Mouse (Mus musculus): Measurements from ENCODE around the gene Rrad. TPM values are rescaled to one million over a fixed set of nuclear protein-coding genes. Genes with fewer than 3 reads are reported as not detected.
A peak's percentile ranks its signal among the peaks of the same experiment; 100 is the strongest.

The Rrad gene
- polyA plus RNA-seq, 1 experiment from 2014 or later: 0.90 TPM

DNA sequence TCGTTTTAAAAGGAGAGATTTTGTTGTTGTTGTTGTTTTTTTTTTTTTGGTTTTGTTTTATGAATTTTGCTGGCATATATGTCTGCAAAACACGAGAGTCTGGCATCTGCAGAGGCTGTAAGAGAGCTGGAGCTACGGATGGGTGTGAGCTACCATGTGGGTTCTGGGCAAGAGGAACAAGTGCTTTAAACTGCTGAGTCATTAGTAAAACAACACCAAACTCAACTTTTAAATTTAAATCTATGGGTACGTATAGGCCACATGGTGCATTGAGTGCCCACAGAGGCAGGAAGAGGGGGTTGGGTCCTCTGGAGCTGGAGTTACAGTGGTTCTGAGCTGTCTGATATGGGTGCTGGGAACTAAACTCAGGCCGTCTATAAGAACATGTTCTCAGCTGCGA lies 6.9 kb upstream of the Rrad start:
- 90% methylated on average over 6 of the region's 6 CpGs for WGBS
- Histone ChIP-seq H3K27me3 (ENCODE audit: control insufficient read depth, insufficient read depth, low read length) (no peaks in the 10 kb centered on the region), H3K36me3 (ENCODE audit: control insufficient read depth, insufficient read depth, low read length) (no peaks in the 10 kb centered on the region; the same call in 1 of the 2 replicates), H3K4me2 (ENCODE audit: low read depth, low read length, severe bottlenecking) (no peak overlapping the region), H3K4me3 (ENCODE audit: low read depth, low read length) (no peak overlapping the region), H3K9me3 (ENCODE audit: control insufficient read depth, low read length) (no peaks in the 10 kb centered on the region), H3K27ac (ENCODE audit: low read depth, low read length) (no peak overlapping the region), H3K9ac (ENCODE audit: low read length) (no peak overlapping the region), H3K4me1 (replicated peaks; ENCODE audit: control insufficient read depth, insufficient read depth, low read length) (peaks cover 12% of the 10 kb centered on the region; the same call in 1 of the 2 replicates)
- no peak for DNase-seq (ENCODE audit: low spot score)
- no peak for ATAC-seq (replicated peaks; ENCODE audit: low FRiP score)

DNA sequence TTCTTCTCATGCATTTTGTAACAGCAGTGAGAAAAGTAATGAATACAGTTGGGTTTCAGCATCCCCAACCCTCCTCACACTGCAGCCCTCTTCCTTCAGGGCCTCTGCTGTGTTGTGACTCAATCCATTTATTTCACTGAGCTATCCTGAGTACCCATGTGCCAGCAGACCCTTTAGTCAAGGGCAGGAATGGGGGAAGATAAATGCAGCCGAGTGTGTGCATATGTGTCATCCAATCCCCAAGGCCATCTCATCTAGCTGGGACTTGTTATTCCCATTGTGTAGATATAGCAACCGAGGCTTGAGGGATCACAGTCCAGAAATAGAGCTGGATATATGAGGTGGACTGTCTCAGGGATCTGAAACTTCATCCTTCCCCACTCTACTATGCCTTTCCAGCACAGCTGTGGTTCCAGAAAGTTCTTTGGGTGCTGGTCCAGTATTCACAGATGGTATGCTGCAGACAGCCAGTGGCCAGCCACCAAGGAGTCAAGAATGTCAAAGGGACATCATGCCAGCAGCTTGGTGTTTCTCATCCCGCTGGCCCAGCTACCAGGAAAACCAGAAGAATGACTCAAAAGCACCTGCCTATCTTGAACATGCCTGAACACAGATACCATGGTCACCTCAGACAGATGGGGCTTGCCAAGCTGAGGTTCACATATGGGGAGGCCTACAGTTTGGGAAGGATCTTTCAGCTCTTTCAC lies 4.0 kb upstream of the Rrad start:
- peak; percentile 39 for DNase-seq (ENCODE audit: low spot score)
- Histone ChIP-seq H3K9me3 (ENCODE audit: control insufficient read depth, low read length) (no peaks in the 10 kb centered on the region), H3K36me3 (ENCODE audit: control insufficient read depth, insufficient read depth, low read length) (no peaks in the 10 kb centered on the region; the same call in 1 of the 2 replicates), H3K27me3 (ENCODE audit: control insufficient read depth, insufficient read depth, low read length) (peaks cover 4% of the 10 kb centered on the region), H3K4me2 (ENCODE audit: low read depth, low read length, severe bottlenecking) (no peak overlapping the region), H3K9ac (ENCODE audit: low read length) (no peak overlapping the region), H3K4me1 (replicated peaks; ENCODE audit: control insufficient read depth, insufficient read depth, low read length) (peaks cover 5% of the 10 kb centered on the region), H3K27ac (ENCODE audit: low read depth, low read length) (no peak overlapping the region), H3K4me3 (ENCODE audit: low read depth, low read length) (no peak overlapping the region)
- no peak for ATAC-seq (replicated peaks; ENCODE audit: low FRiP score)
- 90% methylated on average over 3 of the region's 3 CpGs for WGBS

DNA sequence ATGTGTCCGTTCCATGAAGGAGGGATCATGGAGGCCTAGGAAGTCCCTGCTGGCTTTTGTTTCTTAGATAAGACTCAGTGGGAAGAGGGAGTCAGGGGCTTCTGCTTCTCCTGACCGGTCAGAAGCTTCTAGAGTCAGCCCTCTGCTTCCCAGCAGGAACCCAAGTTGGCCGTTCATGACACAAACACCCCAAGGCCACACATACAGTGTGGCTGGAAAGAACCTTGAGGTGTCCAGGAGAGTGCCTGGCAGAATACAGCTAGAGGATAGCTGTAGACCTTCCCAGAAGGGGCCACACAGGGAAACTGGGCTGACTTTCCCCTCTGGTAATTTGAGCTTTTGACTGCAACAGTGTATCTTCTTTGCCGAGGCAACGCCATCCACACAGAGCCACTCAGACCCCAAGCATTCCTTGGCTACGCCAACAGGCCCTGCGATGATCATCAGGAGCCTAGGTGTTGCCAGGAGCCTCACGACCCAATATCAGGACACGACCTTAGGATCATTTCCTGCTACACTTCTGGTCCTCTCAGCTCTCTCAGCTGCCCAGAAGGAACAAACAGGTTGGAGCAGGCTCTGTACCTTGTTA lies 2.1 kb upstream of the Rrad start:
- Histone ChIP-seq H3K4me2 (ENCODE audit: low read depth, low read length, severe bottlenecking) (no peak overlapping the region), H3K27me3 (ENCODE audit: control insufficient read depth, insufficient read depth, low read length) (peaks cover 13% of the 10 kb centered on the region), H3K9me3 (ENCODE audit: control insufficient read depth, low read length) (no peaks in the 10 kb centered on the region), H3K4me3 (ENCODE audit: low read depth, low read length) (no peak overlapping the region), H3K36me3 (ENCODE audit: control insufficient read depth, insufficient read depth, low read length) (no peaks in the 10 kb centered on the region; the same call in 1 of the 2 replicates), H3K27ac (ENCODE audit: low read depth, low read length) (no peak overlapping the region), H3K4me1 (replicated peaks; ENCODE audit: control insufficient read depth, insufficient read depth, low read length) (peaks cover 4% of the 10 kb centered on the region), H3K9ac (ENCODE audit: low read length) (no peak overlapping the region)
- 59% methylated on average over 9 of the region's 9 CpGs for WGBS
- DNase-seq (ENCODE audit: low spot score): no peak
- no peak for ATAC-seq (replicated peaks; ENCODE audit: low FRiP score)

DNA sequence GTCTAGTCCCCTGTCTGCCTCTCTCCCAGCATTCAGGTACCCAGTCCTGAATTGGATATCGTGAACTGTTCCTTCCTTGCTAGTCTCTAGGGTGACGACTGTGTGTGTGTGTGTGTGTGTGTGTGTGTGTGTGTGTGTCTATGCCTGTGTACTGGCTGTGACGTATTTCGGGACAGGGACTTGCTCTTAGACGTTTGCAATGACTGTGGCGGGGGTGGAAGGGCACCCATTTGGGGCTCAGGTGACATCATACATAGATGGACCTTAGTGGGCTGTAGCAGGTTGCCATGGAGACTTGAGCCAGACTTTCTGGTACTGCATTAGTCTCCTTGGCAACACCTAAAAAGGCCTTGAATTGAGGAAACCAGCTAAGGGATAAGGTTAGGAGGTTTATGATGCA lies 1.4 kb upstream of the Rrad start:
- WGBS: 60% methylated on average over 6 of the region's 6 CpGs
- Histone ChIP-seq H3K27me3 (ENCODE audit: control insufficient read depth, insufficient read depth, low read length) (peaks cover 13% of the 10 kb centered on the region), H3K27ac (ENCODE audit: low read depth, low read length) (no peak overlapping the region), H3K9ac (ENCODE audit: low read length) (no peak overlapping the region; the same call in 1 of the 2 replicates), H3K4me2 (ENCODE audit: low read depth, low read length, severe bottlenecking) (no peak overlapping the region), H3K9me3 (ENCODE audit: control insufficient read depth, low read length) (no peaks in the 10 kb centered on the region), H3K4me1 (replicated peaks; ENCODE audit: control insufficient read depth, insufficient read depth, low read length) (peaks cover 4% of the 10 kb centered on the region), H3K4me3 (ENCODE audit: low read depth, low read length) (no peak overlapping the region), H3K36me3 (ENCODE audit: control insufficient read depth, insufficient read depth, low read length) (no peaks in the 10 kb centered on the region)
- ATAC-seq (replicated peaks; ENCODE audit: low FRiP score) (no peak), DNase-seq (ENCODE audit: low spot score) (no peak)

DNA sequence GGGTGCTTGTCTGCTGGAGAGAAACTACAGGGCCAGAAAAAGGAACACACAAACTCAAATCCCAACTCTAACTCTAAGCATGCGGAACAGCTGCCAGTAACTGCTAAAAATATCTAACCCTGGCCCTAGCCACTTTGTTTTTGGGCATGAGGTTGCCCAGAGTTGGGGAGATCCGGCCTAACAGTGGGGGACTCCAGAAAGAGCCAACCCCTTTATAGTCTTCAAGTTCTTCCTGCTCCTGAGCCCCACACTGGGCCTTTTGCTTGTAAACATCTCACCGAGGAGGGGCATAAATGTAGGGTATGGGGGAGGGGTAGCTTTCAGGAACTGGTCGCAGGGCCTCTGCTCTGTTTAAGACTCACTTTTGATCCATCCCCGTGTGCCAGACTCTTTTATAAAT lies 848 bp upstream of the Rrad start:
- H3K9ac ChIP-seq (ENCODE audit: low read length): no peak overlapping the region; the same call in 1 of the 2 replicates
- H3K36me3 ChIP-seq (ENCODE audit: control insufficient read depth, insufficient read depth, low read length): no peaks in the 10 kb centered on the region
- H3K27ac ChIP-seq (ENCODE audit: low read depth, low read length): no peak overlapping the region
- WGBS: 38% methylated on average over 5 of the region's 5 CpGs
- peaks cover 4% of the 10 kb centered on the region for H3K4me1 ChIP-seq (replicated peaks; ENCODE audit: control insufficient read depth, insufficient read depth, low read length)
- H3K9me3 ChIP-seq (ENCODE audit: control insufficient read depth, low read length): no peaks in the 10 kb centered on the region
- no peak for DNase-seq (ENCODE audit: low spot score)
- H3K27me3 ChIP-seq (ENCODE audit: control insufficient read depth, insufficient read depth, low read length): peaks cover 13% of the 10 kb centered on the region
- H3K4me2 ChIP-seq (ENCODE audit: low read depth, low read length, severe bottlenecking): no peak overlapping the region; the same call in 1 of the 2 replicates
- no peak for ATAC-seq (replicated peaks; ENCODE audit: low FRiP score)
- H3K4me3 ChIP-seq (ENCODE audit: low read depth, low read length): no peak overlapping the region

DNA sequence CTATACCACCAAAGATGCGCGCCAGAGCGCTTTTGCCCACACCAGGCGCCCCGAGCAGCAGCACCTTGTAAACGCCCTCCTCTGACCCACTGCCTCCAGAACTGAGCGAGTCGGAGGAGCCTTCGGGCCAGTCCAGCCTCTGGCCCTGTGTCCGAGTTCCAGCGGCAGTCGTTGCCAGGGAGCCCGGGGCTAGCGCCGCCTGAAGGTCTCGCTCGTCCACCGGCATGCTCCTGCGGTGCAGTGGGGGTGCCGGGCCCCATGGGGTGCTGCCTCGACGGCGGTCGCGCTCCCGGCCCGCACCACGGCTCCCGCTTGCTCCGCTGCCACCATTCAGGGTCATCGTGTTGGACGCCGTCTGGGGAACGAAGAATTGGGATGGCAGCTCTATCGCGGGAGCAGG lies 553 bp downstream of the Rrad start:
- Histone ChIP-seq H3K4me2 (ENCODE audit: low read depth, low read length, severe bottlenecking) (peak overlapping the region; percentile 59), H3K27me3 (ENCODE audit: control insufficient read depth, insufficient read depth, low read length) (peaks cover 13% of the 10 kb centered on the region), H3K9me3 (ENCODE audit: control insufficient read depth, low read length) (no peaks in the 10 kb centered on the region), H3K4me1 (replicated peaks; ENCODE audit: control insufficient read depth, insufficient read depth, low read length) (peaks cover 4% of the 10 kb centered on the region), H3K27ac (ENCODE audit: low read depth, low read length) (no peak overlapping the region), H3K36me3 (ENCODE audit: control insufficient read depth, insufficient read depth, low read length) (no peaks in the 10 kb centered on the region), H3K4me3 (ENCODE audit: low read depth, low read length) (peak overlapping the region; percentile 33), H3K9ac (ENCODE audit: low read length) (peak overlapping the region; percentile 35)
- whole genome bisulfite sequencing: 1% methylated on average over 36 of the region's 36 CpGs
- ATAC-seq (replicated peaks; ENCODE audit: low FRiP score) (peak; percentile 34; the same call in 1 of the 2 replicates), DNase-seq (ENCODE audit: low spot score) (peak; percentile 62)

DNA sequence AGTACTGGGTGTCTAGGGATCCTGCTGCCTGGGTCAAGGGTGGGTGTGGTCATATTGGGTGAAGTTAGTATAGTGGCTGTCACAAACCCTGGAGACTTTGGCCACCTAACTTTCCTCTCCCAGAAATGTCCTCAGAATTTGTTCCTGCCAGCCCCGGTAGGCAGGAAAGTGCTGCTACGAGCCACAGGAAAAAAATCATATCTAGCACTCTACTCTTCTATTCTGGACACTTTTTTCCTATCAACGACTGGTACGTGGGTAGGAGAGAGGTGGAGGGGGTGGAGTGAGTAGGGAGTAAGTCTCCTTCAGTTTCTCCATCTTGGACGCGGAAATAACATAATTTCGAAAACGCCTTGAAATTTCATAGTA lies 1.0 kb downstream of the Rrad start:
- 35% methylated on average over 8 of the region's 8 CpGs for WGBS
- Histone ChIP-seq H3K4me3 (ENCODE audit: low read depth, low read length) (no peak overlapping the region), H3K9ac (ENCODE audit: low read length) (no peak overlapping the region; the same call in 1 of the 2 replicates), H3K4me2 (ENCODE audit: low read depth, low read length, severe bottlenecking) (peak overlapping the region; percentile 59; the same call in 1 of the 2 replicates), H3K4me1 (replicated peaks; ENCODE audit: control insufficient read depth, insufficient read depth, low read length) (peaks cover 4% of the 10 kb centered on the region), H3K27me3 (ENCODE audit: control insufficient read depth, insufficient read depth, low read length) (peaks cover 13% of the 10 kb centered on the region), H3K9me3 (ENCODE audit: control insufficient read depth, low read length) (no peaks in the 10 kb centered on the region), H3K27ac (ENCODE audit: low read depth, low read length) (no peak overlapping the region), H3K36me3 (ENCODE audit: control insufficient read depth, insufficient read depth, low read length) (no peaks in the 10 kb centered on the region)
- DNase-seq (ENCODE audit: low spot score) (no peak), ATAC-seq (replicated peaks; ENCODE audit: low FRiP score) (no peak)

DNA sequence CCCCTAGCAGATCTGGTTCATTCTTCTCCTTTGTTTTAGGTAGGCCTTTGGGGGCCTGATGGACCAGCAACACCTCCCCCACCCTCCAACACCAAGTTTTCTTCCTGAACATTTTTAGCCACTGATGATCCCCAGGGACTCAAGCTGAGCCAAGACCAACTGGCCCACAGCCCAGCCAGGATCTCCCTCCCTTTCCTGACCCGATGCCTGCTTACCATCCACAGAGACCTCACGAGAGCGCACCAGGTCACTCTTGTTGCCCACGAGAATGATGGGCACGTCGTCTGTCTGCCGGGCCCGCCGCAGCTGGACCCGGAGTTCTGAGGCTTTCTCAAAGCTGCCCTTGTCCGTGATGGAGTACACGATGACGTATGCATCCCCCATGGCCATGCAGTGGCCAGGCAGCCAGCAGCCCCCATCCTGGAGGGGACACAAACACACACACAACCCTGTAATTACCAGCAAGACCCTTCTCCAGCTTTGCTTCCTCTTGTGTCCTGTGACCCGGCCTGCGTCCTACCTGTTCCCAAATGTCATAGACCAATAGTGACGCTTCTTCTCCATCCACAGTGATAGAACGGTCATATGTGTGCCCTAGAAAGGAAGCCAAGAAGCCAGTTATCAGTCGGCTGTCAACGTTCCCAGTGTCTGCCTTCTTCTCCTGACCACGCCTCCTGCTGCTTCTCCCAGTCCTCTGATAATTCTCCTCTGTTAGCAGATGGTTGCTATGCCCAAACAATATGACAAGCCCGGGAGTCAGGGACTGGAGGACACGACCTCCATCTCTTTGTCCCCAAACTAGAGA lies 1.6 kb downstream of the Rrad start:
- Histone ChIP-seq H3K4me3 (ENCODE audit: low read depth, low read length) (no peak overlapping the region), H3K27me3 (ENCODE audit: control insufficient read depth, insufficient read depth, low read length) (peaks cover 13% of the 10 kb centered on the region), H3K27ac (ENCODE audit: low read depth, low read length) (no peak overlapping the region), H3K4me1 (replicated peaks; ENCODE audit: control insufficient read depth, insufficient read depth, low read length) (peaks cover 4% of the 10 kb centered on the region), H3K9me3 (ENCODE audit: control insufficient read depth, low read length) (no peaks in the 10 kb centered on the region), H3K36me3 (ENCODE audit: control insufficient read depth, insufficient read depth, low read length) (no peaks in the 10 kb centered on the region), H3K4me2 (ENCODE audit: low read depth, low read length, severe bottlenecking) (no peak overlapping the region), H3K9ac (ENCODE audit: low read length) (no peak overlapping the region)
- ATAC-seq (replicated peaks; ENCODE audit: low FRiP score) (no peak), DNase-seq (ENCODE audit: low spot score) (no peak)
- WGBS: 85% methylated on average over 22 of the region's 22 CpGs

Measured in forebrain, embryonic 11.5 days (tissue).